Mouse (Mus musculus) embryonic fibroblast, embryonic 13.5 days (primary cell): Measurements from ENCODE around the gene Lrrc9.

Source experiments
- CTCF ChIP-seq: IDR thresholded peaks from 2 replicates; pipeline ENCODE4 v1.5.1; 2011; ENCODE audit warnings: mild to moderate bottlenecking, control low read depth, low read length, moderate library complexity, borderline replicate concordance; ENCODE audit not compliant: insufficient read depth
- POLR2A ChIP-seq: IDR thresholded peaks from 2 replicates; pipeline ENCODE4 v1.6.1; 2011; ENCODE audit warnings: low read depth, mild to moderate bottlenecking, control low read depth, low read length, moderate library complexity

DNA sequence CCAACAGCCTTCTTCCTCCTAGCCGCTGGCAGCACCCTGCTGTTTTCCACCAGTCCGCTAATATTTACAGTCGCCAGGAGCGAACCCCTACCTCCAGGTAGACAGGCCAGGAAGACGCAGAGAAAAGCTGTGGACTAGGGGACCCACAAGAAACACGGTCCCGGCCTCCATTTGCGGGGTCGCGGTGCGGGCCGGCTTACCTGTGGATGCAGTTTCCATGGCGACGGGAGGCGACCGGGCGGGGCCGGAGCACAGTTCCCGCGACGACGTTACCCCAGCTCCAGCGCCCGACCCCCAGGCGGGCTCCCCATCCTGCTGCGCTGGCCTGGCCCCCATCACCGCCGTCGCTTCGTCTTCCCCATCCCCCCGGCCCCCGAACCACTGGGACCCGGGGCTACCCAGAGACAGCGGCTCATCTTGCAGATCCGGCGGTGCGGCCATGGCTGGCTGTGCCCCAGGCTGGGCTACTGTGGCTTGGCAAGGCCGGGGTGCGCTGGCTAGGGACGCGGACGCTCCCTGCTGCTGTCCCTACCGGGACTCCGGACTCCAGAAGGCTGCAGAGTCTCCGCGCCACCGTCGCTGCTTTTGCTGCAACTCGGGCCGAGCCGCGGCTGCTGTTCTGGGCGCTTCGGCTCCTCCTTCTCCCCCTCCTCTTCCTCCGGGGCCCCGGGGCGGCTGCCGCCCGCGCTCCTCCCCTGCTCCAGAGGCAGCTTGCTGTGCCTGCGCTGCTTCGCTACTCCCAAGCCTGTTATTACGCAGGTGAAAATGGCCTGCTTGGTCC, 33.4 kb upstream of the Lrrc9 start:
- TF ChIP-seq CTCF, result no peak
- no peak for TF ChIP-seq POLR2A
